Mouse (Mus musculus) midbrain, postnatal 0 days (tissue): ENCODE measurements around the gene Spast. TPM values are rescaled to one million over a fixed set of nuclear protein-coding genes. Genes with fewer than 3 reads are reported as not detected.

ENCODE experiments used
- ATAC-seq: fragments of 200-750 bp; cut with Nextera tagmentation; 2 replicates; pipeline ENCODE4 v1.8.0; 2017; ENCODE audit warnings: moderate number of reproducible peaks, mild to moderate bottlenecking, moderate TSS enrichment, moderate library complexity; ENCODE audit not compliant: low FRiP score
- DNase-seq: peaks from one replicate; pipeline ENCODE4 v3.0.0-alpha.2; 2015; ENCODE audit warnings: low spot score
- H3K27ac ChIP-seq: fragments of 300-500 bp; sonication (generic); 2 replicates; pipeline ENCODE4 v1.5.1; 2014; ENCODE audit warnings: low read depth, mild to moderate bottlenecking, low read length, mixed read lengths
- H3K27me3 ChIP-seq: fragments of 300-500 bp; sonication (generic); 2 replicates; pipeline ENCODE4 v1.6.1; 2014; ENCODE audit warnings: low read length, control low read depth, mixed read lengths; ENCODE audit not compliant: insufficient read depth
- H3K36me3 ChIP-seq: fragments of 300-500 bp; sonication (generic); 2 replicates; pipeline ENCODE4 v1.6.1; 2014; ENCODE audit warnings: low read length, control low read depth, mixed read lengths; ENCODE audit not compliant: insufficient read depth
- H3K4me1 ChIP-seq: fragments of 300-500 bp; sonication (generic); 2 replicates; pipeline ENCODE4 v1.6.1; 2014; ENCODE audit warnings: mild to moderate bottlenecking, control low read depth, antibody characterized with exemption, low read length, mixed read lengths; ENCODE audit not compliant: insufficient read depth
- H3K4me2 ChIP-seq: fragments of 300-500 bp; sonication (generic); 2 replicates; pipeline ENCODE4 v1.6.1; 2014; ENCODE audit warnings: low read depth, mild to moderate bottlenecking, low read length, mixed read lengths; ENCODE audit not compliant: poor library complexity, severe bottlenecking
- H3K4me3 ChIP-seq: fragments of 300-500 bp; sonication (generic); 2 replicates; pipeline ENCODE4 v1.5.1; 2014; ENCODE audit warnings: low read depth, mild to moderate bottlenecking, low read length, moderate library complexity
- H3K9ac ChIP-seq: fragments of 300-500 bp; sonication (generic); replicated peaks from 2 replicates; pipeline ENCODE4 v1.6.1; 2014; ENCODE audit warnings: mild to moderate bottlenecking, low read length, moderate library complexity, mixed read lengths; ENCODE audit not compliant: poor library complexity, severe bottlenecking
- H3K9me3 ChIP-seq: fragments of 300-500 bp; sonication (generic); 2 replicates; pipeline ENCODE4 v1.6.1; 2016; ENCODE audit warnings: low read length, control low read depth
- CTCF ChIP-seq: IDR thresholded peaks from 2 replicates; pipeline ENCODE4 v1.5.1; 2016; ENCODE audit warnings: antibody characterized with exemption, mild to moderate bottlenecking
- WGBS: fragments of 180-500 bp; shearing (Covaris S2); extraction: QIAGEN DNeasy Blood & Tissue Kit; methylation state at CpG from one replicate; pipeline ENCODE4 v1.1.7; 2014; 5-methylcytosine and 5-hydroxymethylcytosine counted together
- polyA plus RNA-seq: library from polyadenylated mRNA; unstranded; fragments of >200 nt; fragmentation: Nextera tagmentation; extraction: Ambion mirVana; gene quantifications from 2 replicates; pipeline ENCODE4 v1.2.1, GENCODE M21; 2015
- total RNA-seq: library from RNA; depleted of rRNA; stranded (reverse); fragments of >200 nt; gene quantifications from 2 replicates; pipeline ENCODE4 v1.2.3, GENCODE M21; 2014; rRNA removed

The Spast gene
- total RNA-seq, result 121 and 158 TPM in 2 replicates
- polyA plus RNA-seq, result 22.9 and 27.4 TPM in 2 replicates

DNA sequence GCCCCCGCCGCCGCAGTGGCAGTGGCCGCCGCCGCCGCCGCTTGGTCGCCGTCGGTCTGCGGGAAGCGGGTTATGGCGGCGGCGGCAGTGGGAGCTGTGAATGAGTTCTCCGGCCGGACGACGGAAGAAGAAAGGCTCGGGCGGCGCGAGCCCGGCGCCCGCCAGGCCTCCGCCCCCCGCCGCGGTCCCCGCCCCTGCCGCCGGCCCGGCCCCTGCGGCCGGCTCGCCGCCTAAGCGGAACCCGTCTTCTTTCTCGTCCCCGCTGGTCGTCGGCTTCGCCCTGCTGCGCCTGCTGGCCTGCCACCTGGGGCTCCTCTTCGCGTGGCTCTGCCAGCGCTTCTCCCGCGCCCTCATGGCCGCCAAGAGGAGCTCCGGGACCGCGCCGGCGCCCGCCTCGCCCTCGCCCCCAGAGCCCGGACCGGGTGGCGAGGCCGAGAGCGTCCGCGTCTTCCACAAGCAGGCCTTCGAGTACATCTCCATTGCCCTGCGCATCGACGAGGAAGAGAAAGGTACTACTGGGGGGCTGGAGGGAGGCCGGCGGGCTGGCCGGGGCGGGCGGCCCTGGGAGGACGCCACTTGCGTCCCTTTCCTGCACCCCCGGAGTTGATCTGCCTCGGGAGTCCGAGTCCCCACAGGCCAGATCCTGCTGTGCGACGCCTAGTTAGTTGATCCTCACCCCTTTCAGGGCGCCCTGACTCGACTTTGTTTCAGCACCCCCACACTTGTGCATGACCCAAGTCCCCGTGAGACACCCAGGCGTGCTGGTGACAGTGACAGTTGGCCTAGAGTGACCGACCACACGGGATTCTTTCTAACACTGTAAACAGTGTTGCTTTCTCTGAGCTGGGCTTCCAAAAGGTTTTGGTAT lies at the start of gene Spast:
Gene Spast, plus strand, starts transcription at position 51 of the 868 bp plus-strand sequence.
- Histone ChIP-seq H3K9me3 (no peaks in the 10 kb centered on the region), H3K4me1 (peaks cover 10% of the 10 kb centered on the region), H3K36me3 (no peaks in the 10 kb centered on the region), H3K4me3 (peak within 1 kb of the TSS; percentile 97), H3K4me2 (peak within 1 kb of the TSS; percentile 75), H3K27me3 (no peaks in the 10 kb centered on the region), H3K9ac (peak within 1 kb of the TSS; percentile 98), H3K27ac (peak within 1 kb of the TSS; percentile 98)
- no peak for TF ChIP-seq CTCF
- DNase-seq (peak; percentile 54), ATAC-seq (peak; percentile 79)
- WGBS, result 1% methylated on average over 39 of the region's 90 CpGs

DNA sequence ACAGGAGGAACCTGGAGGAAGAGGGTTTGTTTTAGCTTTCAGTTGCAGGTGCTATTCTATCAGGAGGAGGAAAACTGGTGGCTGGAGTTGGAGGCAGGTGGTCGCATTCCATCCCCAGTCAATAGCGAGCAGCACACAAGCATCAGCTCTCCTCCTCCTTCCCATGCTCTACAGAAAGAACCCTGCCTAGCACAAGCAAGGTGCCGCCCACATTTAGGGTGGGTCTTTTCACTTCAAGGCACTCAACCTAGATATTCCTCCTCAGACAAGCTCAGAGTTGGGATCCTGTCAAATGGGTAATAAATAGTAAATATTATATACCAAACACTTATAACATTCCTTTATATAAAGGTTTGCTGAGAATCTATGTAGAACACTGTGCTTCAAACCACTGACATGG lies 48.6 kb upstream of the Spast start:
- ATAC-seq, result no peak
- Histone ChIP-seq H3K36me3 (no peaks in the 10 kb centered on the region), H3K27me3 (no peaks in the 10 kb centered on the region), H3K4me1 (no peaks in the 10 kb centered on the region; the same call in 1 of the 2 replicates), H3K4me3 (no peak overlapping the region), H3K9ac (no peak overlapping the region), H3K27ac (no peak overlapping the region), H3K9me3 (no peaks in the 10 kb centered on the region), H3K4me2 (no peak overlapping the region)
- DNase-seq, result no peak
- WGBS, result 90% methylated on average over 3 of the region's 3 CpGs
- TF ChIP-seq CTCF, result no peak

DNA sequence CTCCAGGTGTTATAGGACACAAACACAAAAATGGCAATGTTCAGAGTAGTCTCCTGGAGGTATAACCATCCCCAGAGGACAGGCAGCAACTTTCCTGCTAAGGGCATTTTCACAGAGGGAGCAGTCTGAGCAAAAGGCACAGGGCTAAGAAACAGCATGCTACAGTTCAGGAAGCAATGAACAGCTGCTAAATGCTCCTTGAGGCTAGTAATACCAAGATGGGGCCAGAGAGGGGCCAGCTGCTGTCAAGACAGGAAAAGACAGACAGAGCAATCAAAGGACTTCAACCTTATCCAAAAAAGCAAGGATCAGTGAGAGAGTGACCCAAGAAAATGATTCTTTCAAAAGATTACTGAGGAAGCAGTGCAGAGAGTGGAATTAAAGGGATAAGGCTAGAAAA lies 47.9 kb upstream of the Spast start:
- Histone ChIP-seq H3K9ac (no peak overlapping the region), H3K4me3 (no peak overlapping the region), H3K4me1 (no peaks in the 10 kb centered on the region; the same call in 1 of the 2 replicates), H3K36me3 (no peaks in the 10 kb centered on the region), H3K27me3 (no peaks in the 10 kb centered on the region), H3K9me3 (no peaks in the 10 kb centered on the region), H3K4me2 (no peak overlapping the region), H3K27ac (no peak overlapping the region)
- DNase-seq, result no peak
- TF ChIP-seq CTCF, result no peak
- ATAC-seq, result no peak

DNA sequence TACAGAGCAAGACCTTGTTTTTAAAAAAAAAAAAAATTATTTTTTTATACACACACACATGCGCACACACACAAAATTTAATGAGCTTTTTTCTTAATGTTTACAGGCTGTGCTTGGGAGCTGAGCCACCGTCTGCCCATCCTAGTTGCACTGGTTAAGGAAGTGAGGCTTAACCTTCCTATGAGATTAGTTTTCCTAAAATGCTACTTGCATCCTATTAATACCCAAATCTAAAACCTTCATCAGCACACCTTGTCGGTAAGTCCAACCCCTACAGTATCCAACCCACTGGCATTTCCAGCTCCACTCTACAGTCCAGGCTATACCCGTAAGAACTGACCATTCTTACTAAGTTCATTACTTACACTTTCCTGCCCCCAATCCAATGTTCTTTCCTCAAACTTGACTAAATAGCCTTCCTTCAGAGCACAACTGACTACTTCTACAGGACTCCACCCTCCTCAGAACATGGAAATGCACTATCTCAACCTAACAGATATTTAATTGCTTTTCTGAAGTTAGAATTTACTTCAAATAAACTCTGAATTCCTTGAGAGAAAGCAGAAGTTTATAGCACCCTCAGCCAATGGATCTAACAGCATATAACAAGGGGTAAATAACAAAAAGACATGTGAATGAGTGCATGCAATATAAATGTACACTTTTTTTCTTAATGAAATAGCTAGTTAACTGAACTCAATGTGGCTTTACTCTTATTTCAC lies 47.0 kb upstream of the Spast start:
- H3K36me3 ChIP-seq, result no peaks in the 10 kb centered on the region
- TF ChIP-seq CTCF, result no peak
- WGBS, result 85% methylated on average over 4 of the region's 4 CpGs
- no peak overlapping the region for H3K27ac ChIP-seq
- ATAC-seq, result no peak
- H3K4me3 ChIP-seq, result no peak overlapping the region
- H3K9ac ChIP-seq, result no peak overlapping the region
- no peaks in the 10 kb centered on the region for H3K27me3 ChIP-seq
- no peak for DNase-seq
- H3K4me2 ChIP-seq, result no peak overlapping the region
- no peaks in the 10 kb centered on the region; the same call in 1 of the 2 replicates for H3K4me1 ChIP-seq
- no peaks in the 10 kb centered on the region for H3K9me3 ChIP-seq

DNA sequence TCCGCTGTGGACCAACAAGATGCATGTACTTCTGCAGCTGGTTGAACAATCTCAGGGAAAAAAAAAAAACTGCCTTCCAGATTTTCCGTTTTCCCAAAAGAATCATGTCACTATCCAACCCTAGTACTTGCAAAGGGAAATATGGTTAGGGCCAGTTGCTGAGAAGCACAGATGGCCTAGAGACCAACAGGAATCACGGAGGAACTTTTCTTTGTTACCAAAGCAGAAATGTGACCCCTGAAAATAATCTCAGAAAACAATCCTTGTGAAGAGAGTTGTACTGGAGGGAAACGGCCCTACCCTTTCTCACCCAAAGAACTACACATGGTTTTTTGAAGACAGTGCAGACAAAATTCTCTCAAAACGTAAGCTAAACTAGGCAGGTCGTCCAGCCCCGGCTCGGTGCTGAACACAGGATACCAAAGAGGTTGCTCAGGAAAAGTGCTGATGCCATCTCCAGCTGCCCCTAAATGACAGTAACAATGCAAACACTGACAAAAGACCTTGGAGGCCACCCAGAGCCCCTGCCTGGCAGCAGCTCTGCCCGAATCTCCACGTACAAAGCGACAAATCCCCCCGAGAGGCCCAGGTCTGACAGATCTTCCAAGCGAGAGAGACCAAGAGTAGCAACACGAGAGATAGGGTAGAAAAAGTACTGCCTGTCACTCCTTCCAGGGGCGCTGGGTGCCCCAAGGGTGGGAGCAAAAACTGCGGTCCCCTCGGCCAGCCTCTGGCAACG lies 44.9 kb upstream of the Spast start:
- under 1% methylated on average over 18 of the region's 18 CpGs for WGBS
- H3K9me3 ChIP-seq, result no peaks in the 10 kb centered on the region
- no peaks in the 10 kb centered on the region; the same call in 1 of the 2 replicates for H3K4me1 ChIP-seq
- H3K4me2 ChIP-seq, result peak overlapping the region; percentile 69
- DNase-seq (peak; percentile 42), ATAC-seq (no peak; the same call in 1 of the 2 replicates)
- no peak for TF ChIP-seq CTCF
- peaks cover 3% of the 10 kb centered on the region; the same call in 1 of the 2 replicates for H3K36me3 ChIP-seq
- peak overlapping the region; percentile 80 for H3K9ac ChIP-seq
- peak overlapping the region; percentile 89 for H3K4me3 ChIP-seq
- H3K27ac ChIP-seq, result peak overlapping the region; percentile 88
- H3K27me3 ChIP-seq, result no peaks in the 10 kb centered on the region
